Mouse (Mus musculus) left cerebral cortex, postnatal 14 days (tissue): ENCODE data around the gene Tctn1. TPM values are rescaled to one million over a fixed set of nuclear protein-coding genes. Genes with fewer than 3 reads are reported as not detected.
"Not testable (repeated sequence)": the region's sequence is repeated elsewhere in the genome, so short reads cannot be mapped to it uniquely, and the experiment has no call there.

Source experiments
- DNase-seq, 2 experiments: peaks; one replicate each; pipeline ENCODE4 v3.0.0; 2021 to 2022; ENCODE audit warnings: low spot score in 2 of 2, mixed read lengths in 1 of 2
- intact Hi-C: fragments of 180-260 bp; cut with DNase I; formaldehyde crosslinking; loops from one replicate; pipeline ENCODE4 v1.15.1; 2025
- total RNA-seq, 2 experiments: library from RNA; stranded (reverse); gene quantifications; 2 replicates each; pipeline ENCODE4 v1.2.3; 2021

The Tctn1 gene
- total RNA-seq, 2 experiments from 2014 or later = 10.4 to 12.1 TPM

GRCm38 (mm10) chr5:122232004-122232403 is 32.3 kb downstream of the Tctn1 start:
- no peak for DNase-seq

GRCm38 (mm10) chr5:122231431-122231830 is 32.8 kb downstream of the Tctn1 start:
- intact Hi-C loops = no loop called here
- DNase-seq = no peak

More at GRCm38 (mm10) chr5:122232004-122232403, 32.3 kb downstream of the Tctn1 start:
- intact Hi-C loops = no loop called here

- DNase-seq = no peak
- intact Hi-C loops = no loop called here
Observed at GRCm38 (mm10) chr5:122230816-122231215, 33.4 kb downstream of the Tctn1 start.

- intact Hi-C loops = no loop called here
- no peak for DNase-seq
Observed at GRCm38 (mm10) chr5:122228772-122229171, 35.5 kb downstream of the Tctn1 start.

GRCm38 (mm10) chr5:122228271-122228765 is 35.9 kb downstream of the Tctn1 start:
- DNase-seq = no peak
- intact Hi-C loops = no loop called here

GRCm38 (mm10) chr5:122224291-122224690 is 40.0 kb downstream of the Tctn1 start:
- no peak for DNase-seq
- intact Hi-C loops = loop anchor here (5.0 kb wide), 1 partner anchor 37 kb away; no protein-coding TSS in a partner anchor

GRCm38 (mm10) chr5:122221085-122221484 is 43.2 kb downstream of the Tctn1 start:
- intact Hi-C loops = loop anchor here (5.0 kb wide), 1 partner anchor 34 kb away; no protein-coding TSS in a partner anchor
- no peak for DNase-seq

GRCm38 (mm10) chr5:122219655-122220629 is 44.3 kb downstream of the Tctn1 start:
- no peak for DNase-seq
- intact Hi-C loops = loop anchor here (5.0 kb wide), 1 partner anchor 33 kb away; no protein-coding TSS in a partner anchor

GRCm38 (mm10) chr5:122218928-122219327 is 45.3 kb downstream of the Tctn1 start:
- intact Hi-C loops = no loop called here
- no peak for DNase-seq

GRCm38 (mm10) chr5:122218109-122218905 is 46.0 kb downstream of the Tctn1 start:
- intact Hi-C loops = no loop called here
- DNase-seq = no peak

- intact Hi-C loops = no loop called here
Observed at GRCm38 (mm10) chr5:122217636-122218035, 46.6 kb downstream of the Tctn1 start.

GRCm38 (mm10) chr5:122213861-122214260 is 50.4 kb downstream of the Tctn1 start:
- intact Hi-C loops = no loop called here
- DNase-seq = no peak

More at GRCm38 (mm10) chr5:122217636-122218035, 46.6 kb downstream of the Tctn1 start:
- DNase-seq = no peak

GRCm38 (mm10) chr5:122212820-122213219 is 51.4 kb downstream of the Tctn1 start:
- intact Hi-C loops, DNase-seq: not testable (repeated sequence)

- intact Hi-C loops = no loop called here
Observed at GRCm38 (mm10) chr5:122212125-122212524, 52.1 kb downstream of the Tctn1 start.

GRCm38 (mm10) chr5:122210890-122211289 is 53.4 kb downstream of the Tctn1 start:
- DNase-seq = no peak
- intact Hi-C loops = no loop called here

More at GRCm38 (mm10) chr5:122212125-122212524, 52.1 kb downstream of the Tctn1 start:
- no peak for DNase-seq

GRCm38 (mm10) chr5:122209591-122210368 is 54.5 kb downstream of the Tctn1 start:
- intact Hi-C loops = no loop called here
- no peak for DNase-seq

- DNase-seq = no peak
- intact Hi-C loops = no loop called here
Observed at GRCm38 (mm10) chr5:122208909-122209308, 55.4 kb downstream of the Tctn1 start.

- intact Hi-C loops = no loop called here
- DNase-seq = no peak
Observed at GRCm38 (mm10) chr5:122206475-122206874, 57.8 kb downstream of the Tctn1 start, which contains the start of gene Hvcn1. Gene Hvcn1 (plus strand): TSS chr5:122206804.

- no peak for DNase-seq
- intact Hi-C loops = no loop called here
Observed at GRCm38 (mm10) chr5:122204180-122204579, 60.1 kb downstream of the Tctn1 start.
